Mouse (Mus musculus) heart, adult 2 months (tissue): ENCODE results near the gene 1700037C18Rik.

Experiments used
- CTCF ChIP-seq: fragments of 200-600 bp; IDR thresholded peaks from 2 replicates; pipeline ENCODE4 v1.8.1; 2022; ENCODE audit warnings: antibody characterized with exemption, mild to moderate bottlenecking, moderate library complexity
- EP300 ChIP-seq: fragments of 200-500 bp; IDR thresholded peaks from 2 replicates; pipeline ENCODE4 v1.6.1; 2011; ENCODE audit warnings: low read depth, low read length, control low read depth; ENCODE audit not compliant: insufficient read depth
- POLR2A ChIP-seq: fragments of 200-500 bp; IDR thresholded peaks from 2 replicates; pipeline ENCODE4 v1.6.1; 2011; ENCODE audit warnings: mild to moderate bottlenecking, low read depth, low read length, control low read depth; ENCODE audit not compliant: insufficient read depth

GRCm38 (mm10) chr16:3891621-3892295 lies 16.7 kb downstream of the 1700037C18Rik start:
- TF ChIP-seq CTCF (no peak), EP300 (no peak), POLR2A (no peak)
